Mouse (Mus musculus) urinary bladder, postnatal 4 days (tissue): ENCODE data around the gene Ereg.
A peak's percentile ranks its signal among the peaks of the same experiment; 100 is the strongest.

Source experiments
- DNase-seq, 2 experiments: peaks; one replicate each; pipeline ENCODE4 v3.0.0; 2021 to 2022; ENCODE audit warnings: low spot score in 2 of 2

Gene Ereg

DNA sequence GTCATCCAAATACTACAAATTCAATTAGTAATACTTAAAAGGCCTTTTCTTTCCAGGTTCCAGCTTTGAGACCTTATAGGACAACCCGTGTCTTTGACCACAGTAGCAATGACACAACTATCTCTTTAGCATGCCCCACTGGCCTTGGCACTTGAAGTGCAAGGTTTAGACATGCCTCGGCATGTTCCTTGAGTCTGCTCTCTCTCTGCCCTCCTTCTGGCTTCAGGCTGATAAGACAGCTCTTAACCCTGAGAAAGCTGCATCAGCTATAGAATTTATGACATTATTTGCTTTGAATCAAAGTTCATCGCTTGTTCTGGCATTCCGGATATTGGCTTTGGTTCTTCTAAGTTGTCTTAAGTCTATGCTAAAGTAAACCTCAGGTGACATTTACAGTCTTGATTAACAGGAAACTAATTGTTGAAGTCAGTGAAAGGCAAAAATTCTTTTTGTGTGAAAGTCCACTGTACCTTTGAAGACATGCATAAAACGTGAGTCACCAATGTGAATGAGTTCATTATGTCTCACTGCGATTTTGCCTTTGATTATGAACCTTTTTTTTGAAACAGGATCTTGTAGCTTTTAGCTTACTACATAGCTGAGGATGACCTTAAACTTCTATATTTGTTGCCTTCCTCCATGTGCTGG lies 35.7 kb downstream of the Ereg start:
- DNase-seq: no peak

DNA sequence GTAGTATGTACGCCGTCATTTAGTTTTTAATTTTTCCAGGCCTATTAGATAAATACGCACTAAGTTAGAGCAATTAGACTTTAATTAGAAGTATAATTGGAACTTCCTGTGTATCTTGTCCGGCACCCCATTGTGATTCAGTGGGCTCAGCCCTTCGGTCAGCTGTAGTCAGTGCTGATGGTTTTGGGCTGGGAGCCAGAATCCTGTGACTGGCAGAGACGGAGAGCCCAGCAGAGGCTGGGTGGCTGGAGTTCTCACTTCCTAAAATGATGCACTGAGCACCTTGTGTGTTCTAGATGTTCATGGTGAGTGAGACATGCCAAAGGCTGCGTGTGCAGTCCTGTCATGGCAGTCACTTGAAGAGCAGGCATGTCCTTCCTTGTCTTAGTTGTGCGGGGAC lies 36.6 kb downstream of the Ereg start:
- DNase-seq: no peak

DNA sequence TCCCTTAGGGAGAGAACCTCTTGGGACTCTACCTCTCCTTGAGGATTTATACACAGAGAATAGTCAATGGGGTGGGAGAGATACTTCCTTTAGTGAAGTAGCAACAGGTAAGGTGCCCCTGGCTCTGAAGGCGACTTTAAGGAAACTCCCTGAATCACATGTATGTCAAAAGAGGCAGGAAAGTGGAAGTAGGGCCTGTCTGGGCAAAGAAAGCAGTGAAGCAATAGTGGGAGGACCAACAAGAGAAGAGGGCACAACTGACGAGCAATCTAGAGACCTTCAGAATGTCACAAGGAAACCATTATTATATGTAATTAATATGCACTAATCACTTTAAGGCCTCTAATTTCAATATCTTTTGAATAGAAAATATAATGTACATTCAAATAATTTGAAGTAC lies 39.5 kb downstream of the Ereg start:
- no peak for DNase-seq

DNA sequence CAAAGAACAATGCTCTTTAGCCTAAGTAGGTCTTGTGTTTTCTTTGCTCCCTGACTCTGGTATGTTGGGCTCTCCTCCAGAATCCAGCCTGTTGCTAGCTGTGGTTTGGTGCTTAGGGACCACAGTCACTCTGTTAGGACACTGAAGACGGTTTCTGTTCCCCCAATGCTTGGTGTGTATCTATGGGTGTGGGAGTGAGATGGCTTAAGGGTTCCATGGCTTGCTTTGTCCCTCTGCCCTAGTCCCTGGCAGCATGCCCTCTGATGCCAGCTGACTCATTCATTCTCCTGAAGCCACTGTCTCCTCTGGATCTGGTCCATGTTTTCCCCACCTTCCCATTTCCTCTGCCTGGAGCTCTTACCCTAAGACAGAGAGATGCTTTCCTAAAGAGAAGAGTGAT lies 40.2 kb downstream of the Ereg start:
- no peak for DNase-seq

DNA sequence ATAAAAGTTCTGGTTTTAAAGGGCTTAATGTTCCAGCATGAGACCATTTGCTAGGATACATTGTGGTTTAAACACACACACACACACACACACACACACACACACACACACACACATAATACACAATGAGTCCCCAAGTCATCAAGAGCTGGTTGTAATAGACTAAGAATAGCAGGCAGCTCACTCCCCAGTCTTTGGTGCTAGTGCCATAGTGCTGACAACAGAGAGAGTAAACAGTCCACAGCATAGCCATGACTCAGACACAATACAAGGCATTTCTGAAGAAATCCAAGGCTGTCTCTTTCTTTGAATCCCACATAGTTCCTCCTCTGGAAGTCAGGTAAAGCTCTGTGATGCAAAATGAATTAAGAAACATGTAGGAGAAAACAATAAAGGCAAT lies 44.2 kb downstream of the Ereg start:
- no peak for DNase-seq

DNA sequence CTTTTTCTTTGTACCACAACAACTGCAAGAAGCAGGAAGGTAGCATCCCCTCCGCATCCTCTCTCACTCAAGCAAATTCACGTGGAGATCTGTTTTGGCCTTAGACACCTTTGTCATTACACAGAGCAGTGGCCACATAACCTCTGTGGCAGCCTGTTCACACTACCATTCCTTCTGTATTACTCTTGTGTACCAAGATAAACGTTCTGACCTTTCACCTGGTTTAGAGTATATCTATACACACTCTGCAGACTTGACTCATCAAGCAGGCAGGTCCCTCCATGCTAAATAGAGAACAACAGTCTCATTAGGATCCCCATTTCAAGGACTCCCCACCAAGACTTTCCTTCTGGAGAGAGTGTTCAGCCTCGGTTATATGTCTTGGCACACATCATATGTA lies 49.0 kb downstream of the Ereg start:
- DNase-seq: no peak

DNA sequence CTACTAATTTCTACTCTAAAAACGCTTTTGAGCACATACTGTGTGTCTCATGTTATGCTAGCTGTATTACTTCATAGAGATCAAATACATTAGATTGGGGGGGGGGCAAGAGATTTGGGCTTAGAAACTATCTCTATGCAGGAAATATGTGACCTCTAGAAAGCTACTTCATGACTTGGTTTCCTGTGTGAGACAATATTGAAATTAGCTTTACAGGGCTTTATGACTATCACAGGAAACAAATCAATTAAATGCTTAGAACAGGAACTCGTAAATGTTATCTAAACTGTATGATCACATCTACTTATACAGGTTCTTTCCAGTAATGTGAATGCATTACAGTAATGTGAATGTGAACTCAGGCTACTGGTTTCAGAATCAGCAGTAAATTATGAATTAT lies 49.7 kb downstream of the Ereg start:
- DNase-seq: no peak

DNA sequence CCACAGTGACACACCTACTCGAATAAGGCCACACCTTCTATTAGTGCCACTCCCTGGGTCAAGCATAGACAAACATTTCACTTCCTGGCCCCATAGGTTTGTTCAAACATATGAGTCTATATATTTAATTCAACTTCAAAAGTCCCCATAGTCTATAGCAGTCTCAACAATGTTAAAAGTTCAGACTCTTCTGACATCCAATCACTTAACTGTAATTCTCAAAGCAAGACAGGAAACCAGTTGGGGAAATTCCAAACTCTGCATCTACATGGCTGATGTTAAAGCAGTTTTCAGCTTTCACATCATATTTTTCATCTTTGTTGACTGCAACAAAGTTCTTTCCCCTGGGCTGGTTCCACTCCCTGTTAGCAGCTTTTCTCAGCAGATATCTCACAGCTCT lies 52.2 kb downstream of the Ereg start:
- DNase-seq: no peak

DNA sequence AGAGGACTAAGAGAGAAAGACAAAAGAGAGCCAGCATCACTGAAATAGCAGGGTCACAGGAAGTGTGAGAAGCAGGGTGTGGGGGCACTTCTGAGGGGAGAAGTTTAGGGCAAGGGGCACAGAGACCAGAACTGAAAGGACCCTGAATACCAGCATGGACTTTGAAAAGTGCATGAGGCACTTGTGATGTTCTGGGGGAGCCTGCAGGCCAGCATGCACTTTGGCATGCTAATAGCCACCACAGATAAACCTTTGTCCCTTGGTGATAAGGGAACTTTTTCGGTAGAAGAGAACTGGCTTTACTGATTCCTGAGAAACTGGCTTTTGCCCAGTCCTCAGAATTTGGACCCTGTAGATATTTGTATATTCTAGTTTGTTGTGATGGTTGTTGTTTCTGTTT lies 60.5 kb downstream of the Ereg start:
- no peak for DNase-seq

DNA sequence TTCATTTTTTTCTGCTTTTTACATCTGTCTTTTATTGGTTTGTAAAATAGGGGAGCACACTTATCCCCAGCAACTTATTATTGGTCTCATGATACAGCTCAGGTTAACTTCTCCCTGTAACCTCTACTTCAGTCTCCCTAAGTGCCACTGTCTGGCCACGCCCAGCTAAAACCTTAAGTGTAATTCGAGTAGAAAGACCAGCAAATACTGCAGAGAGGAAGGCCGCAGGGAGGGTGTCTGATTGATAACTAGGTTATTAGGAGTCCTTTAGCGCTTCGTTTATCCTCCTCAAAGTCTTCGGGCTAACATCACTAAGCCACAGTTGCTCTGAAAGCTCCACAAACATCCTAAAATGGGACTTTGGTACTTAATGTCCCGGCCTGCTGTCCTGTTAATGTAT lies 64.5 kb downstream of the Ereg start:
- no peak for DNase-seq

DNA sequence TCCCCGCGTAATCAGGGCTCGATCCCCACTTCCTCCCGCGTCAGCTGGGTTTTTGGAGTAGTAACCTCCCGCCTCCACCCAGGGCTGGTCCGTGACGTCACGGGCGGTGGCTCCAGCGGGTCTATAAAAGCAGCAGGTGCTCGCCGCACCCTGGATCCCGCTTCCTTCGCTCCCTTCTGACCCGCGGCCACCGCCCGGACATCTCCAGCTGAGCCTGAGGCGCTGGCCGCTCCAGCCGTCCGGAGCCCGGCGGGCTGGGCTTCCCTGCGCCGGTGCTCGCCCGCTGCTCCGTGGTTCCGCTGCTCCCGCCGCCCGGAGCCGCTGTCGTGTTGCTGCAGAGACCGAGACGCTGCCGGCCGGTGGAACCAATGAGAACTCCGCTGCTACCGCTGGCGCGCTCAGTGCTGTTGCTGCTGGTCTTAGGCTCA lies 65.0 kb downstream of the Ereg start, which contains the start of gene Areg:
Gene Areg, plus strand, starts transcription at position 154 of the 428 bp plus-strand sequence.
- peak; percentile 33 to 65 for DNase-seq

DNA sequence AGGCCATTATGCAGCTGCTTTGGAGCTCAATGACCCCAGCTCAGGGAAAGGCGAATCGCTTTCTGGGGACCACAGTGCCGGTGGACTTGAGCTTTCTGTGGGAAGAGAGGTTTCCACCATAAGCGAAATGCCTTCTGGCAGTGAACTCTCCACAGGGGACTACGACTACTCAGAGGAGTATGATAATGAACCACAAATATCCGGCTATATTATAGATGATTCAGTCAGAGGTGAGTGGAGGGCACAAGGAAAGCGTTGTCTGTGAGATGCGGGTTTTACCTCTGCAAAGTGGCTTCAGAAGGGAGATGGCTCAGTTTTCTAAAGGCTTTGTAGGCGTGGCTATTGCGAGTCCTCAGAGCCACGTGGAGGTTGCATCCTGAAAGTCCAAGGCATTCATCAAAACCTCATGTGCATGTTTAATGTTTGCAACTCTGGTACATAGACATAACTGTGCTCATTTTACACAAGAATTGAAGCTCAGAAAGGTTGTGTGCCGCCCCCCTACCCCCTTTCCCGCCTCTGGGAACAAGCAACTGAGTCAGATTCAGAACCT lies 66.5 kb downstream of the Ereg start:
- DNase-seq: no peak
